Mouse (Mus musculus): ENCODE data around the gene 2410131K14Rik. TPM values are rescaled to one million over a fixed set of nuclear protein-coding genes. Genes with fewer than 3 reads are reported as not detected.

2410131K14Rik gene
- total and polyA plus RNA-seq, 3 experiments, result 4.0 to 4.3 TPM; not detected in 1

- Histone ChIP-seq H3K4me3 (ENCODE audit: control insufficient read depth in 1 of 2, insufficient read depth in 1 of 2, low read depth in 2 of 2, low read length in 2 of 2) (no peak overlapping the region), H3K9ac (ENCODE audit: control insufficient read depth, low read depth, low read length, poor library complexity, severe bottlenecking) (no peak overlapping the region), H3K27me3 (ENCODE audit: control insufficient read depth in 1 of 2, insufficient read depth in 2 of 2, low read length in 2 of 2) (no peaks in the 10 kb centered on the region), H3K27ac (ENCODE audit: control insufficient read depth, low read depth, low read length) (no peak overlapping the region), H3K4me1 (ENCODE audit: control insufficient read depth in 1 of 2, insufficient read depth in 2 of 2, low read length in 2 of 2) (no peaks in the 10 kb centered on the region), H3K79me2 (ENCODE audit: control insufficient read depth, insufficient read depth, low read length, poor library complexity) (no peaks in the 10 kb centered on the region), H3K9me3 (replicated peaks; ENCODE audit: insufficient read depth, low read length) (no peaks in the 10 kb centered on the region), H3K36me3 (ENCODE audit: control insufficient read depth in 1 of 2, insufficient read depth in 2 of 2, low read length in 2 of 2) (no peaks in the 10 kb centered on the region)
- TF ChIP-seq NELFE (IDR thresholded peaks at IDR 0.05; ENCODE audit: low read depth, low read length) (no peak), ELF1 (IDR thresholded peaks at IDR 0.05; ENCODE audit: low read depth, low read length) (no peak), HCFC1 (IDR thresholded peaks at IDR 0.05; ENCODE audit: low read depth, low read length) (no peak), JUND (IDR thresholded peaks at IDR 0.05; ENCODE audit: low read depth, low read length) (no peak), GABPA (IDR thresholded peaks at IDR 0.05; ENCODE audit: low read depth, low read length) (no peak), TBP (IDR thresholded peaks at IDR 0.05; ENCODE audit: low read depth, low read length) (no peak), CTCF (IDR thresholded peaks at IDR 0.05 in 2 of 3, conservative IDR thresholded peaks at IDR 0.05 in 1 of 3; ENCODE audit: control insufficient read depth in 1 of 3, insufficient read depth in 1 of 3, low read depth in 2 of 3, low read length in 3 of 3, poor library complexity in 1 of 3, severe bottlenecking in 1 of 3) (no peak), GATA1 (IDR thresholded peaks at IDR 0.05; ENCODE audit: low read depth, low read length) (no peak), UBTF (IDR thresholded peaks at IDR 0.05; ENCODE audit: borderline replicate concordance, insufficient read depth, low read depth, low read length) (no peak), POLR2A (IDR thresholded peaks at IDR 0.05; ENCODE audit: control insufficient read depth in 1 of 2, insufficient read depth in 1 of 2, low read depth in 1 of 2, low read length in 2 of 2, poor library complexity in 1 of 2) (no peak), BHLHE40 (IDR thresholded peaks at IDR 0.05; ENCODE audit: borderline replicate concordance, low read depth, low read length) (no peak)
- DNase-seq (ENCODE audit: low read depth, low spot score), result no peak
Measured at GRCm38 (mm10) chr5:118292476-118292875, 47.4 kb downstream of the 2410131K14Rik start.

GRCm38 (mm10) chr5:118294086-118294864 is 49.2 kb downstream of the 2410131K14Rik start:
- no peak overlapping the region for H3K9ac ChIP-seq (ENCODE audit: control insufficient read depth, low read depth, low read length, poor library complexity, severe bottlenecking)
- H3K4me1 ChIP-seq (ENCODE audit: control insufficient read depth in 1 of 2, insufficient read depth in 2 of 2, low read length in 2 of 2), result no peaks in the 10 kb centered on the region
- no peaks in the 10 kb centered on the region for H3K36me3 ChIP-seq (ENCODE audit: control insufficient read depth in 1 of 2, insufficient read depth in 2 of 2, low read length in 2 of 2)
- no peak overlapping the region for H3K4me3 ChIP-seq (ENCODE audit: control insufficient read depth in 1 of 2, insufficient read depth in 1 of 2, low read depth in 2 of 2, low read length in 2 of 2)
- H3K9me3 ChIP-seq (replicated peaks; ENCODE audit: insufficient read depth, low read length), result no peaks in the 10 kb centered on the region
- H3K79me2 ChIP-seq (ENCODE audit: control insufficient read depth, insufficient read depth, low read length, poor library complexity), result no peaks in the 10 kb centered on the region
- DNase-seq (ENCODE audit: low read depth, low spot score), result no peak
- no peak overlapping the region for H3K27ac ChIP-seq (ENCODE audit: control insufficient read depth, low read depth, low read length)
- H3K27me3 ChIP-seq (ENCODE audit: control insufficient read depth in 1 of 2, insufficient read depth in 2 of 2, low read length in 2 of 2), result no peaks in the 10 kb centered on the region
- TF ChIP-seq MYB (IDR thresholded peaks at IDR 0.05; ENCODE audit: low read depth, low read length), result no peak
- TF ChIP-seq CTCF (IDR thresholded peaks at IDR 0.05 in 2 of 3, conservative IDR thresholded peaks at IDR 0.05 in 1 of 3; ENCODE audit: control insufficient read depth in 1 of 3, insufficient read depth in 1 of 3, low read depth in 2 of 3, low read length in 3 of 3, poor library complexity in 1 of 3, severe bottlenecking in 1 of 3), result no peak
- no peak for TF ChIP-seq BHLHE40 (IDR thresholded peaks at IDR 0.05; ENCODE audit: borderline replicate concordance, low read depth, low read length)
- TF ChIP-seq USF1 (IDR thresholded peaks at IDR 0.05; ENCODE audit: low read depth, low read length), result no peak
- TF ChIP-seq POLR2AphosphoS5 (IDR thresholded peaks at IDR 0.05; ENCODE audit: borderline replicate concordance, low read depth, low read length), result no peak
- no peak for TF ChIP-seq HCFC1 (IDR thresholded peaks at IDR 0.05; ENCODE audit: low read depth, low read length)
- TF ChIP-seq RCOR1 (IDR thresholded peaks at IDR 0.05; ENCODE audit: low read depth, low read length), result no peak
- no peak for TF ChIP-seq ETS1 (IDR thresholded peaks at IDR 0.05; ENCODE audit: low read depth, low read length)
- no peak for TF ChIP-seq TBP (IDR thresholded peaks at IDR 0.05; ENCODE audit: low read depth, low read length)
- TF ChIP-seq POLR2AphosphoS2 (IDR thresholded peaks at IDR 0.05; ENCODE audit: low read length), result no peak
- TF ChIP-seq NRF1 (IDR thresholded peaks at IDR 0.05; ENCODE audit: insufficient read depth, low read depth, low read length, poor library complexity, severe bottlenecking), result no peak
- TF ChIP-seq GABPA (IDR thresholded peaks at IDR 0.05; ENCODE audit: low read depth, low read length), result no peak
- no peak for TF ChIP-seq MAX (IDR thresholded peaks at IDR 0.05; ENCODE audit: low read length)
- TF ChIP-seq EP300 (IDR thresholded peaks at IDR 0.05; ENCODE audit: low read depth in 1 of 2, low read length in 2 of 2), result no peak
- no peak for TF ChIP-seq GATA1 (IDR thresholded peaks at IDR 0.05; ENCODE audit: low read depth, low read length)
- no peak for TF ChIP-seq USF2 (IDR thresholded peaks at IDR 0.05; ENCODE audit: borderline replicate concordance in 1 of 2, insufficient read depth in 1 of 2, low read depth in 1 of 2, low read length in 2 of 2)
- no peak for TF ChIP-seq MAFK (IDR thresholded peaks at IDR 0.05; ENCODE audit: borderline replicate concordance, low read depth, low read length)
- TF ChIP-seq UBTF (IDR thresholded peaks at IDR 0.05; ENCODE audit: borderline replicate concordance, insufficient read depth, low read depth, low read length), result no peak
